Comparison of ENCODE assay signal across 9 mouse cellular contexts in genomic region chr11:36677321-36678056, GRCm38 (mm10).
DNase-seq lines count a peak whose midpoint lies in the region; ATAC-seq lines count a peak whose summit lies in the region.
"Had no signal": no experiment of that assay in that cellular context is flagged by ENCODE, and none has a peak within 500 bp of the region (broad histone marks: within the 10 kb centered on the region; RNA-seq: fewer than 3 reads in every experiment).

No protein-coding gene starts in this region.

- H3K4me1 ChIP-seq in forebrain, embryonic 11.5 days (replicated peaks; ENCODE audit: control insufficient read depth, insufficient read depth, low read length), result no peaks in the 10 kb centered on the region; the same call in 1 of the 2 replicates
- no peaks in the 10 kb centered on the region for H3K4me1 ChIP-seq in intestine, embryonic 15.5 days (replicated peaks)
- H3K4me1 ChIP-seq in limb, embryonic 10.5 days, result peaks cover 12% of the 10 kb centered on the region
- H3K4me1 ChIP-seq in neural tube, embryonic 14.5 days (ENCODE audit: control insufficient read depth, insufficient read depth, low read length), result peaks cover 17% of the 10 kb centered on the region; the same call in 1 of the 2 replicates

- H3K9ac ChIP-seq in forebrain, embryonic 11.5 days (ENCODE audit: low read length), result peak overlapping the region; percentile 64
- 0 out of 2 replicates have a peak overlapping the region, but pooled peaks have one; percentile 20 for H3K9ac ChIP-seq in intestine, embryonic 15.5 days
- peak overlapping the region; percentile 64 for H3K9ac ChIP-seq in neural tube, embryonic 14.5 days (replicated peaks; ENCODE audit: low read depth, low read length)

- peak; percentile 16 for DNase-seq in WW6 (ENCODE audit: low read depth, low spot score)
- peak; percentile 76 for DNase-seq in brain, embryonic 18.5 days (ENCODE audit: low read depth, low spot score)
- peak; percentile 75 for DNase-seq in forebrain, embryonic 11.5 days (ENCODE audit: low spot score)
- peak; percentile 63 for DNase-seq in limb, embryonic 10.5 days (ENCODE audit: low spot score)
- no peak for DNase-seq in thymus, adult 18-20 months

- H3K27me3 ChIP-seq in forebrain, embryonic 11.5 days (ENCODE audit: control insufficient read depth, insufficient read depth, low read length), result no peaks in the 10 kb centered on the region; the same call in 1 of the 2 replicates
- H3K27me3 ChIP-seq in intestine, embryonic 15.5 days (replicated peaks), result no peaks in the 10 kb centered on the region
- H3K27me3 ChIP-seq in limb, embryonic 10.5 days (ENCODE audit: low read depth, poor library complexity, severe bottlenecking), result peaks cover 18% of the 10 kb centered on the region
- no peaks in the 10 kb centered on the region for H3K27me3 ChIP-seq in neural tube, embryonic 14.5 days (ENCODE audit: control insufficient read depth, insufficient read depth, low read length)

- peak overlapping the region; percentile 62 for H3K4me2 ChIP-seq in forebrain, embryonic 11.5 days (ENCODE audit: low read depth, low read length, severe bottlenecking)
- H3K4me2 ChIP-seq in intestine, embryonic 15.5 days (replicated peaks), result peak overlapping the region; percentile 68
- peak overlapping the region; percentile 65 for H3K4me2 ChIP-seq in neural tube, embryonic 14.5 days (ENCODE audit: low read depth, low read length)

- peak; percentile 93 for ATAC-seq in forebrain, embryonic 11.5 days (replicated peaks; ENCODE audit: low FRiP score)
- peak; percentile 94 for ATAC-seq in intestine, embryonic 15.5 days
- peak; percentile 92 for ATAC-seq in neural tube, embryonic 14.5 days (ENCODE audit: low read depth)
- no peak for ATAC-seq in CD4-positive, CD25-positive, alpha-beta regulatory T cell, adult 4 months

- H3K4me3 ChIP-seq in forebrain, embryonic 11.5 days (ENCODE audit: low read depth, low read length), result peak overlapping the region; percentile 38
- peak overlapping the region; percentile 38 for H3K4me3 ChIP-seq in intestine, embryonic 15.5 days (replicated peaks)
- H3K4me3 ChIP-seq in limb, embryonic 10.5 days, result peak overlapping the region; percentile 57
- peak overlapping the region; percentile 45 for H3K4me3 ChIP-seq in neural tube, embryonic 14.5 days (ENCODE audit: low read depth, low read length)
- H3K4me3 ChIP-seq: erythroblast, embryonic 14.5 days had no signal

- H3K9me3 ChIP-seq in forebrain, embryonic 11.5 days (ENCODE audit: control insufficient read depth, low read length), result no peaks in the 10 kb centered on the region
- no peaks in the 10 kb centered on the region for H3K9me3 ChIP-seq in intestine, embryonic 15.5 days
- no peaks in the 10 kb centered on the region for H3K9me3 ChIP-seq in limb, embryonic 10.5 days (replicated peaks)
- no peaks in the 10 kb centered on the region for H3K9me3 ChIP-seq in neural tube, embryonic 14.5 days (ENCODE audit: control insufficient read depth, low read length)

- WGBS in forebrain, embryonic 11.5 days, result under 1% methylated on average over 23 of the region's 23 CpGs
- WGBS in intestine, embryonic 15.5 days, result under 1% methylated on average over 23 of the region's 23 CpGs
- WGBS in limb, embryonic 10.5 days, result 1% methylated on average over 23 of the region's 23 CpGs
- under 1% methylated on average over 23 of the region's 23 CpGs for WGBS in neural tube, embryonic 14.5 days

- H3K27ac ChIP-seq in forebrain, embryonic 11.5 days (ENCODE audit: low read depth, low read length), result peak overlapping the region; percentile 81
- peak overlapping the region; percentile 56; the same call in 1 of the 2 replicates for H3K27ac ChIP-seq in intestine, embryonic 15.5 days
- peak overlapping the region; percentile 89 for H3K27ac ChIP-seq in limb, embryonic 10.5 days
- H3K27ac ChIP-seq in neural tube, embryonic 14.5 days (ENCODE audit: low read depth, low read length), result peak overlapping the region; percentile 97

- H3K36me3 ChIP-seq in forebrain, embryonic 11.5 days (ENCODE audit: control insufficient read depth, insufficient read depth, low read length), result no peaks in the 10 kb centered on the region
- no peaks in the 10 kb centered on the region for H3K36me3 ChIP-seq in intestine, embryonic 15.5 days
- no peaks in the 10 kb centered on the region for H3K36me3 ChIP-seq in limb, embryonic 10.5 days
- no peaks in the 10 kb centered on the region for H3K36me3 ChIP-seq in neural tube, embryonic 14.5 days (ENCODE audit: control insufficient read depth, insufficient read depth, low read length)

Comparison
In these comparisons a context has a peak if more than half of its experiments do, and no peak if none do; other contexts are left out.
1. DNase-seq: peak in WW6 (single experiment), brain, embryonic 18.5 days (single experiment), forebrain, embryonic 11.5 days (single experiment) and limb, embryonic 10.5 days (single experiment); none in thymus, adult 18-20 months (0 of 2).
2. Peak in every context shown above with its lines, with median percentiles within 50 percentile points of each other: H3K27ac ChIP-seq, H3K4me2 ChIP-seq, H3K4me3 ChIP-seq and H3K9ac ChIP-seq.